Mouse (Mus musculus): ENCODE results near the gene Apex1. TPM values are rescaled to one million over a fixed set of nuclear protein-coding genes. Genes with fewer than 3 reads are reported as not detected.
"Not testable (repeated sequence)": the region's sequence is repeated elsewhere in the genome, so short reads cannot be mapped to it uniquely, and the experiment has no call there.

The Apex1 gene
- total RNA-seq, 1 experiment from 2014 or later, result 86.8 TPM

GRCm38 (mm10) chr14:50969041-50969440 is 44.3 kb downstream of the Apex1 start:
- DNase-seq, result no peak

GRCm38 (mm10) chr14:50969558-50970544 is 45.1 kb downstream of the Apex1 start:
- no peak for DNase-seq

- no peak for DNase-seq
Measured at GRCm38 (mm10) chr14:50970822-50971221, 46.1 kb downstream of the Apex1 start.

GRCm38 (mm10) chr14:50973054-50973453 is 48.3 kb downstream of the Apex1 start:
- DNase-seq, result not testable (repeated sequence)

DNA sequence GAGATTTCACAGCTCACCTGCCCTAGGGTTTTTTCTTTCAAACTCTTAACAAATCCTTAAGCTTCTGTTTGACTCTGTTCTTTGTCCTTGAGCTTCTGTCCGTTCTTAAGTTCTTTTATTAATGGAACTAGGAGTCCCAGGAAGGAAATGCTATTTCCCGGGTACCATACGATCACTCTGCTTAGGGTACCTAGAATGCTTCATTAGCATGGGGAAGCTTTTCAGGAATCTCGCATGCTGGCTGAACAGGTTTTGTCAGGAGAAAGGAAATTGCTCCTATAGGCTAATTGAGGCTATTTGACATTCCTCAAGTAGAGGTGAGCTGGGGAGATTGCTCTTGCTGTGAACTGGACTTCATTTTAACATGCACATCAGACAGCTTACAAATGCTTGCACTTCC is 48.9 kb downstream of the Apex1 start:
- no peak for DNase-seq

GRCm38 (mm10) chr14:50975001-50975400 is 50.2 kb downstream of the Apex1 start:
- no peak for DNase-seq

DNA sequence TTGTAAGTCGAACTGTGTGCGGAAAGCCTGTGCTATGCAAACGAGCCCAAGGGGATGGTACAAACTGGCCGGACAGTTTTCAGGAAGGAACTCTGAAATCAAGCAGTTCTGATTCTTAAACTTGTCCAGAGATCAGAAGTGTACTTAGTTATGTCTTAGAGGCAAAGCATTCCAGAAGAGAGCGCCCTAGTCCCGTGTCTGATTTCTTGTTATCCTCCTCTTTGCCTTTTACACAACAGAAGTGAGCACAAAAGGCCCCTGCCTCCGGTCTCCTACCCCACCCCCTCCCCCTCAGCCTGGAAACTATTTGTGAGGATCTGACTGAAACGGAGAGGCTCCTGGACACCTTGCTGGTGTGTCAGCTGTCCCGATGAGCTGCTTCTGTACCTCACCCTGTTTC is 51.9 kb downstream of the Apex1 start:
- no peak for DNase-seq

Other genes with a start within 250 kb of the Apex1 start
- gene Olfr747, start 231.8 kb upstream of the Apex1 start, total RNA-seq (2021), result not detected in 2 replicates
- not detected in 2 replicates for gene Olfr748, start 217.6 kb upstream of the Apex1 start, total RNA-seq (2021)
- not detected in 2 replicates for gene Olfr749, start 179.9 kb upstream of the Apex1 start, total RNA-seq (2021)
- 41.0 and 49.9 TPM in 2 replicates for gene Ttc5, start 139.4 kb upstream of the Apex1 start, total RNA-seq (2021)
- not detected in 2 replicates for gene Ccnb1ip1, start 117.2 kb upstream of the Apex1 start, total RNA-seq (2021)
- gene Parp2, start 117.1 kb upstream of the Apex1 start, total RNA-seq (2021), result 36.9 and 37.5 TPM in 2 replicates
- gene Tep1, start 54.4 kb upstream of the Apex1 start, total RNA-seq (2021), result 27.1 and 28.2 TPM in 2 replicates
- gene Klhl33, start 27.5 kb upstream of the Apex1 start, total RNA-seq (2021), result 0.62 and 2.2 TPM in 2 replicates
- gene Osgep, start 75 bp upstream of the Apex1 start, total RNA-seq (2021), result 50.2 and 57.2 TPM in 2 replicates
- 75.5 and 78.7 TPM in 2 replicates for gene Pip4p1, start 5.9 kb downstream of the Apex1 start, total RNA-seq (2021)
- 47.6 and 55.1 TPM in 2 replicates for gene Pnp, start 6.1 kb downstream of the Apex1 start, total RNA-seq (2021)
- gene Gm49342, start 19.5 kb downstream of the Apex1 start, total RNA-seq (2021), result 23.0 and 43.4 TPM in 2 replicates
- gene Pnp2, start 31.0 kb downstream of the Apex1 start, total RNA-seq (2021), result 3.6 and 4.1 TPM in 2 replicates
- 0.55 TPM in 1 of 2 replicates, not detected in the other for gene Rnase10, start 82.8 kb downstream of the Apex1 start, total RNA-seq (2021)
- not detected in 2 replicates for gene Rnase9, start 116.9 kb downstream of the Apex1 start, total RNA-seq (2021)
- gene Rnase11, start 125.2 kb downstream of the Apex1 start, total RNA-seq (2021), result not detected in 2 replicates
- gene Rnase12, start 132.7 kb downstream of the Apex1 start, total RNA-seq (2021), result not detected in 2 replicates
- gene Olfr750, start 149.5 kb downstream of the Apex1 start, total RNA-seq (2021), result not detected in 2 replicates
- 28.7 TPM in 2 replicates for gene Rnase4, start 166.1 kb downstream of the Apex1 start, total RNA-seq (2021)
- gene Ang, start 166.2 kb downstream of the Apex1 start, total RNA-seq (2021), result 3.3 and 4.4 TPM in 2 replicates
- not detected in 2 replicates for gene Eddm3b, start 189.5 kb downstream of the Apex1 start, total RNA-seq (2021)
- 0.94 TPM in 1 of 2 replicates, not detected in the other for gene Rnase6, start 198.9 kb downstream of the Apex1 start, total RNA-seq (2021)
- gene Rnase1, start 221.8 kb downstream of the Apex1 start, total RNA-seq (2021), result not detected in 2 replicates
- gene Rnase2b, start 237.3 kb downstream of the Apex1 start, total RNA-seq (2021), result not detected in 2 replicates